Mouse (Mus musculus) urinary bladder, postnatal 14 days (tissue): ENCODE data around the gene Ppp1r26.

Experiments used
- DNase-seq: peaks from one replicate; pipeline ENCODE4 v3.0.0; 2021; ENCODE audit warnings: low spot score

Gene Ppp1r26

DNA sequence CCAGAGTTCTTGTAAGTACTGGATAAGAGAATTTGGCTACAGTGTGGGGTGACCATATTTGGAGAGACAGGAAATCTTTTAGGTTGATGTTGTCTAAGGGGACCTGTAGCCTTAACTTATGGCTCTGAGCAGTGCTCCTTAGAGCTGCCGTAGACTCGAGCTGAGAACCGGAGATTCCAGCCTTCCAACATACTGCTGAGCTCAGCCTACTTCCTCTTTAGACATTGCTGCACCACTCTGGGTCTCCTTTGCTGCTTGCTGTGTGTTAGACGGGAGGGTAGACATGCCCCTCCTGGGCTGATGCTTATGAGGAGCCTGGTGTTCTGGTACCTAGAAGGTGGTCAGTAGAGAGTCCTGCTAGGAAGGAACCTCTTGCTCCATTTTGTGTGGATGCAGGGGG is 51.8 kb downstream of the Ppp1r26 start:
- DNase-seq = no peak

DNA sequence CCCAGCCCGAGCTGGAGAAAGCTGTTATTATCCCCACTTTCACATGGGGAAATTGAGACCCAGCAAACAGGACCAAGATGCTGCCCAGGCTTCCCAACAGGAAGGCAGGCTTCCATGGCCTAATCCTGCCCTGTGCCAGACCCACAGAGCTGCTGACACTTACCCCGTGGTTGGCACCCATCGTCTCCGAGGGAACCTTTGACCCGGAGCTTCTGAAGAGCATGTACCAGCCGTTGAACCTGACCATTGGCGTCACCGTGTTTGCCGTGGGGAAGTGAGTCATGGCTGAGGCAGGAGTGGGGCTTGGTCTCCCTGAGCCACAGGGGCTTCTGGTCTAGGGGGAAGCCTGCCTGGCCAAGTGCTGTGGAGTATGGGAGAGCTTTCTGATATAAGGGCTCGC is 56.4 kb downstream of the Ppp1r26 start:
- DNase-seq = no peak

DNA sequence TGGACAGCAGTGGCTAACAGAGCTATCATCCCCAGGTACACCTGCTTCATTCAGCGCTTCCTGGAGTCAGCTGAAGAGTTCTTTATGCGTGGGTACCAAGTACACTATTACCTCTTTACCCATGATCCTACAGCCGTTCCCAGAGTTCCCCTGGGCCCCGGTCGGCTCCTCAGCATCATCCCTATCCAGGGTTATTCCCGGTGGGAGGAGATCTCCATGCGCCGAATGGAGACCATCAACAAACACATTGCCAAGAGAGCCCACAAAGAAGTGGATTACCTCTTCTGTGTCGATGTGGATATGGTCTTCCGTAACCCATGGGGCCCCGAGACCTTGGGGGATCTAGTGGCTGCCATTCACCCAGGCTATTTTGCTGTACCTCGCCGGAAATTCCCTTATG is 58.1 kb downstream of the Ppp1r26 start:
- DNase-seq = peak; percentile 1
